Mouse (Mus musculus) cortical plate, adult 2 months (tissue): ENCODE data around the gene Slc34a3. TPM values are rescaled to one million over a fixed set of nuclear protein-coding genes. Genes with fewer than 3 reads are reported as not detected.

Experiments used
- H3K27ac ChIP-seq: fragments of 200-500 bp; 2 replicates; pipeline ENCODE4 v1.5.1; 2012; ENCODE audit warnings: low read length, control low read depth, inconsistent platforms; ENCODE audit not compliant: insufficient read depth
- H3K4me1 ChIP-seq: fragments of 200-500 bp; 2 replicates; pipeline ENCODE4 v1.6.1; 2011; ENCODE audit warnings: low read length; ENCODE audit not compliant: control insufficient read depth, insufficient read depth
- H3K4me3 ChIP-seq: fragments of 200-500 bp; 2 replicates; pipeline ENCODE4 v1.5.1; 2011; ENCODE audit warnings: mild to moderate bottlenecking, low read length, control low read depth; ENCODE audit not compliant: insufficient read depth
- CTCF ChIP-seq: fragments of 200-500 bp; IDR thresholded peaks from 2 replicates; pipeline ENCODE4 v1.5.1; 2011; ENCODE audit warnings: mild to moderate bottlenecking, control low read depth, low read length; ENCODE audit not compliant: insufficient read depth; ENCODE audit errors: extremely low read depth
- POLR2A ChIP-seq: fragments of 200-500 bp; IDR thresholded peaks from 2 replicates; pipeline ENCODE4 v1.6.1; 2011; ENCODE audit warnings: mild to moderate bottlenecking, low read length, control low read depth; ENCODE audit not compliant: insufficient read depth; ENCODE audit errors: extremely low read depth
- polyA plus RNA-seq: library from polyadenylated mRNA; depleted of rRNA; stranded (reverse); fragments of >200 nt; gene quantifications from 2 replicates; pipeline ENCODE4 v1.2.3, GENCODE M21; 2012; rRNA removed

Gene Slc34a3
- 0.26 and 0.44 TPM in 2 replicates for polyA plus RNA-seq

GRCm38 (mm10) chr2:25234050-25234449 is at the start of gene Slc34a3:
Slc34a3 (minus strand) TSS chr2:25234364.
- no peak within 1 kb of the TSS for H3K27ac ChIP-seq
- no peak for TF ChIP-seq CTCF
- no peak for TF ChIP-seq POLR2A
- H3K4me3 ChIP-seq, result no peak within 1 kb of the TSS
- no peaks in the 10 kb centered on the region for H3K4me1 ChIP-seq

DNA sequence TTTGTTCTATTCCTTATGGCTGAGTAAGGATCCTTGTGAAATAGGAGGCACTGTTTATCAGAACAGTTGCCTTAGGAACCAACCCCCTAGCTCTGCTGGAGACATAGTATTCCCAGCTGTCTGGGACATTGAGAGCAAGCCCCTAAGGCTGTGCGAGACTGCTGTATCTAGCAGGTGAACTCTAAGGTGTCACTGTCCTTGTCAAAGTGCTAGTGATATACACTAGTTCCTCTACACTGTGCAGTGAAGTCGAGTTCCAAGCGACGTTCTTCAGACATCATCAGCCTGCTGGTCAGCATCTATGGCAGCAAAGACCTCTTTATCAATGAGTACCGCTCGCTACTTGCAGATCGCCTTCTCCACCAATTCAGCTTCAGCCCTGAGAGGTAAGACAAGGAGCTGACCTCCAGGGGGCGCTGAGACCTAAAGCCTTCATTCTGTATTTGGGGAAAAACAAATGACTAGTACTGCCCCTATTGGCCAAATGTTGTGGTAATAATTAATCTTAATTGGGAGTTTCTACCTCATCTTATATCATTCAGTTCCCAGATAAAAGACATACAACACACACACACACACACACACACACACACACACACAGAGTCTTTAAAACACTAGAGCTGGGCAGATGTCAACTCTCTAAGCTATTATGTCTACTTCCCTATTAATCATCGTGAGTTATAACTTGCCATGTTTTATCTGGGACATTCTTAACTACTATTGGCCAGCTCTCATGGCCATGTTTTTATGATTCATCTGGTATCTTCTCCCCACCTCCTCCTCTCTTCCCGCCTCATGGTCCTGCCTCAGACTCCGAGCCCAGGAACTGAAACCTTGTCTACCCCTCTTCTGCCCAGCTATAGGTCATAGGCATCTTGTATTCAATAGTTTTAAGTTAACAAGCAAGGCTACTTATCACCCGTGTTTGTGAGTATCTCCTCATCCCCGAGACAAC is 45.0 kb upstream of the Slc34a3 start:
- Histone ChIP-seq H3K27ac (no peak overlapping the region), H3K4me1 (no peaks in the 10 kb centered on the region)
- TF ChIP-seq POLR2A, result no peak
- peak; percentile 74 for TF ChIP-seq CTCF

GRCm38 (mm10) chr2:25273010-25273409 is 38.8 kb upstream of the Slc34a3 start:
- no peak overlapping the region for H3K27ac ChIP-seq
- H3K4me1 ChIP-seq, result no peaks in the 10 kb centered on the region; the same call in 1 of the 2 replicates
- TF ChIP-seq POLR2A (no peak), CTCF (no peak)
- H3K4me3 ChIP-seq, result peak overlapping the region; percentile 81

More for the DNA sequence above, 45.0 kb upstream of the Slc34a3 start:
- H3K4me3 ChIP-seq, result no peak overlapping the region

DNA sequence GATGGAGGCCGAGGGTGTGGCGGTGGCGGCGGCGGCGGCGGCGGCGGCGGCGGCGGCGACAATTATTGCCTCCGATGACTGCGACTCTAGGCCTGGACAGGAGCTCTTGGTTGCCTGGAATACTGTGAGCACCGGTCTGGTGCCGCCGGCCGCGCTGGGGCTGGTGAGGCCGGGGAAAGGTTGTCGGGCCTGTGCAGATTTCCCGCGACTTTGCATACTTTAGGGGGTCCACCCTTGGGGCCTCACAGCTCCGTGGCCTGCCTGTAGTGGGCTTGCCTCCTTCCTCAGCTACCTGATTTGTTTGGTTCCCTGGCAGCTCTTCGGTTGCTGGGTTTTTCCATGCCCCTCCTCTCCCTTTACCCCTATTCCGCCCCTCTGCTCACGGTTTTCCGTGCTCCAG is 38.4 kb upstream of the Slc34a3 start:
- no peak overlapping the region for H3K27ac ChIP-seq
- H3K4me1 ChIP-seq, result no peaks in the 10 kb centered on the region; the same call in 1 of the 2 replicates
- H3K4me3 ChIP-seq, result peak overlapping the region; percentile 81
- TF ChIP-seq CTCF (no peak), POLR2A (no peak)

- no peaks in the 10 kb centered on the region; the same call in 1 of the 2 replicates for H3K4me1 ChIP-seq
- 0 out of 2 replicates have a peak, but pooled peaks have one; percentile 20 for TF ChIP-seq CTCF
- TF ChIP-seq POLR2A, result peak; percentile 92
- H3K4me3 ChIP-seq, result peak within 1 kb of the TSS; percentile 81
- H3K27ac ChIP-seq, result no peak within 1 kb of the TSS
These were observed 37.8 kb upstream of the Slc34a3 start, which contains the start of the genes Ssna1 and Anapc2 for GRCm38 (mm10) chr2:25271827-25272511. Ssna1 (minus strand) TSS chr2:25272438. Anapc2 (plus strand) TSS chr2:25272478.

DNA sequence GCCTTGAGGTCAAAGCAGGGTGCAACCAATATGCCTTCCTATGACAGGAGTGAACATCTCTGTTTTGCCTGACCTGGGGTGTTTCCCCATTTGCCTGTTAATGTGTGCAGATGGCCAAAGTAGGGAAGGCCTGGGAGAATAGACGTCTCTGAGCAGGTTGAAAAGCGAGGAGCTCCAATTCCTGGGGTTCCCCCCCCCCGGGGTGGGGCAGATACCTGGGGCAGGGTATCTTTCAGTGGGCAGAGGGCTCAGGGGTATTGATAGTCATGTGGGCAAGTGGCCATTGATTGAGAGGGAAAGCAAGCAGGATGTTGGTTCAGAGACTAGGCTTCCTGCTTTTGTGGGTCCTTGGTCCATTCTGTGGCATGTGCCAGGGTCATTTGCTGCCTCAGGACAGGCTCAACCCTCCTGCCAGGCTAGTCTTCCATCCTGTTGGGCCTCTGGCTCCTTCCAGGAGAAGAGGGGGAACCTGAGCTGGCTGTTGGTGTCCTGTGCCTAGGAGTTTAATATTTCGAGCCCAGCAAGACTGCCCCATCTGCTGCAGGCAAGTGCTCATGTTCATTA is 33.7 kb upstream of the Slc34a3 start:
- H3K4me1 ChIP-seq, result peaks cover 7% of the 10 kb centered on the region
- no peak for TF ChIP-seq POLR2A
- TF ChIP-seq CTCF, result no peak
- H3K4me3 ChIP-seq, result no peak overlapping the region
- peak overlapping the region; percentile 7 for H3K27ac ChIP-seq

- Histone ChIP-seq H3K4me1 (peaks cover 7% of the 10 kb centered on the region), H3K27ac (peak overlapping the region; percentile 89), H3K4me3 (no peak overlapping the region)
- TF ChIP-seq CTCF (no peak), POLR2A (0 out of 2 replicates have a peak, but pooled peaks have one; percentile 12)
These were observed 33.1 kb upstream of the Slc34a3 start for GRCm38 (mm10) chr2:25267241-25267640.

DNA sequence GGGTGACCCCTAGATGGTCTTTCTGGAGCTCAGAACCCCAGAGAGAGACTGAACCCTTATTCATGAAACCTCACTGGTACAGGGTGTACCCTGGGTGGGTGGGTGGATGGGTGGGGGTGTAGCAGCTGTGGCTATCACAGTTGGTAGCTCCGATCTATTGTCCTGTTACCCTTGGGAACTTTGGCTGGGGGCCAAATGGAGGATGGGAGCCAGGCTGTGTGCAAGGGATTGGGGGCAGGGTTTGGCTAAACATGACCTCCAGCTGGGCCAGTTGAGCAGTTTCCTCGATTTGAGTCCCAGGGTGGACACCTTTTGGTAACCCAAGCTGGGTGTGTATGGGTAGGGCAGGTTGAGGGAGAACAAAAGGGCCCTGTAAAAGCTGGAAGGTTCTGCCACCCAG is 32.6 kb upstream of the Slc34a3 start:
- peak overlapping the region; percentile 89 for H3K27ac ChIP-seq
- peak overlapping the region; percentile 27 for H3K4me3 ChIP-seq
- TF ChIP-seq CTCF, result no peak
- TF ChIP-seq POLR2A, result no peak
- H3K4me1 ChIP-seq, result peaks cover 7% of the 10 kb centered on the region

- Histone ChIP-seq H3K4me3 (peak overlapping the region; percentile 27), H3K4me1 (peaks cover 7% of the 10 kb centered on the region), H3K27ac (peak overlapping the region; percentile 88)
- TF ChIP-seq CTCF (no peak), POLR2A (peak; percentile 21; the same call in 1 of the 2 replicates)
These were observed 31.9 kb upstream of the Slc34a3 start for GRCm38 (mm10) chr2:25265897-25266656.
